Mouse (Mus musculus): ENCODE measurements around the gene Tlr11.

Tlr11 gene

GRCm38 (mm10) chr14:50357593-50357992, at the start of gene Tlr11:
TSS of gene Tlr11 (plus strand) at chr14:50357914.
- no peak for DNase-seq (ENCODE audit: low read depth, low spot score)

GRCm38 (mm10) chr14:50326661-50327060, 31.1 kb upstream of the Tlr11 start, which contains the start of gene Olfr734:
TSS of gene Olfr734 (minus strand) at chr14:50326761.
- no peak for DNase-seq (ENCODE audit: low read depth, low spot score)

GRCm38 (mm10) chr14:50348796-50349195, 8.9 kb upstream of the Tlr11 start, which contains the start of gene Olfr735:
TSS of gene Olfr735 (minus strand) at chr14:50348872.
- no peak for DNase-seq (ENCODE audit: low read depth, low spot score)

GRCm38 (mm10) chr14:50352438-50352837, 5.3 kb upstream of the Tlr11 start:
- DNase-seq (ENCODE audit: low read depth, low spot score) = no peak

- no peak for DNase-seq (ENCODE audit: low read depth, low spot score)
Measured at GRCm38 (mm10) chr14:50356725-50357124, 989 bp upstream of the Tlr11 start.

GRCm38 (mm10) chr14:50360480-50360879, 2.8 kb downstream of the Tlr11 start:
- no peak for DNase-seq (ENCODE audit: low read depth, low spot score)

GRCm38 (mm10) chr14:50363561-50363960, 5.8 kb downstream of the Tlr11 start:
- no peak for DNase-seq (ENCODE audit: low read depth, low spot score)

GRCm38 (mm10) chr14:50380863-50381262, 23.1 kb downstream of the Tlr11 start, which contains the start of gene Olfr736:
TSS of gene Olfr736 (plus strand) at chr14:50381163.
- no peak for DNase-seq (ENCODE audit: low read depth, low spot score)

GRCm38 (mm10) chr14:50407268-50407667, 49.6 kb downstream of the Tlr11 start, which contains the start of gene Olfr738:
TSS of gene Olfr738 (plus strand) at chr14:50407568.
- no peak for DNase-seq (ENCODE audit: low read depth, low spot score)
